Comparison of ENCODE assay signal across 14 mouse cellular contexts in genomic region chr4:25410440-25410839, GRCm38 (mm10).
A peak's percentile ranks its signal among the peaks of the same experiment; 100 is the strongest.
DNase-seq lines count a peak whose midpoint lies in the region; ATAC-seq and TF ChIP-seq lines count a peak whose summit lies in the region.
"Had no signal": no experiment of that assay in that cellular context is flagged by ENCODE, and none has a peak within 500 bp of the region (broad histone marks: within the 10 kb centered on the region; RNA-seq: fewer than 3 reads in every experiment).

No protein-coding gene starts in this region.

- no peak for TF ChIP-seq POLR2A in heart, adult 2 months (IDR thresholded peaks at IDR 0.05; ENCODE audit: insufficient read depth, low read depth, low read length)

- H3K27me3 ChIP-seq in heart, embryonic 14.5 days (ENCODE audit: control insufficient read depth, insufficient read depth, low read length): no peaks in the 10 kb centered on the region
- H3K27me3 ChIP-seq in heart, adult 2 months (ENCODE audit: control insufficient read depth, insufficient read depth, low read length): no peaks in the 10 kb centered on the region
- no peaks in the 10 kb centered on the region for H3K27me3 ChIP-seq in liver, postnatal 0 days (ENCODE audit: insufficient read depth, low read length)
- no peaks in the 10 kb centered on the region for H3K27me3 ChIP-seq in liver, embryonic 11.5 days (replicated peaks; ENCODE audit: control insufficient read depth, insufficient read depth, low read length)
- H3K27me3 ChIP-seq in forebrain, postnatal 0 days (ENCODE audit: insufficient read depth, low read length): no peaks in the 10 kb centered on the region
- no peaks in the 10 kb centered on the region for H3K27me3 ChIP-seq in midbrain, embryonic 16.5 days (ENCODE audit: control insufficient read depth, insufficient read depth, low read depth, low read length)

- intact Hi-C loops in heart, adult 2 months (cut with DNase I): no loop called here

- H3K4me3 ChIP-seq in heart, embryonic 14.5 days (ENCODE audit: control insufficient read depth in 1 of 2, insufficient read depth in 1 of 2, low read depth in 1 of 2, low read length in 2 of 2): no peak overlapping the region
- no peak overlapping the region for H3K4me3 ChIP-seq in heart, adult 2 months
- H3K4me3 ChIP-seq in liver, postnatal 0 days (ENCODE audit: low read depth, low read length): no peak overlapping the region
- H3K4me3 ChIP-seq in liver, embryonic 11.5 days (ENCODE audit: low read depth, low read length): no peak overlapping the region
- no peak overlapping the region for H3K4me3 ChIP-seq in forebrain, postnatal 0 days (ENCODE audit: low read depth, low read length)
- no peak overlapping the region for H3K4me3 ChIP-seq in midbrain, embryonic 16.5 days (ENCODE audit: low read depth, low read length)
- H3K4me3 ChIP-seq: gastrocnemius, adult 2 months; layer of hippocampus, adult 2 months had no signal

- no peaks in the 10 kb centered on the region for H3K36me3 ChIP-seq in heart, embryonic 14.5 days (ENCODE audit: control insufficient read depth, insufficient read depth, low read length)
- H3K36me3 ChIP-seq in heart, adult 2 months (ENCODE audit: control insufficient read depth, insufficient read depth, low read length): no peaks in the 10 kb centered on the region
- no peaks in the 10 kb centered on the region for H3K36me3 ChIP-seq in liver, postnatal 0 days (replicated peaks; ENCODE audit: insufficient read depth, low read length)
- no peaks in the 10 kb centered on the region for H3K36me3 ChIP-seq in liver, embryonic 11.5 days (ENCODE audit: control insufficient read depth, insufficient read depth, low read length)
- no peaks in the 10 kb centered on the region for H3K36me3 ChIP-seq in forebrain, postnatal 0 days (ENCODE audit: insufficient read depth)
- H3K36me3 ChIP-seq in midbrain, embryonic 16.5 days (ENCODE audit: control insufficient read depth, insufficient read depth, low read length): no peaks in the 10 kb centered on the region

- 0 out of 2 replicates have a peak, but pooled peaks have one; percentile 21 for ATAC-seq in heart, embryonic 14.5 days (ENCODE audit: insufficient number of reproducible peaks, insufficient read depth, low FRiP score, low read depth)
- ATAC-seq in liver, postnatal 0 days: peak; percentile 57
- ATAC-seq in liver, embryonic 11.5 days (replicated peaks; ENCODE audit: low FRiP score): no peak
- ATAC-seq in forebrain, postnatal 0 days: no peak
- no peak for ATAC-seq in midbrain, embryonic 16.5 days
- ATAC-seq: CD4-positive, CD25-positive, alpha-beta regulatory T cell, adult 4 months; lung, postnatal 0 days had no signal

- no peak overlapping the region for H3K4me2 ChIP-seq in heart, embryonic 14.5 days (ENCODE audit: low read length)
- H3K4me2 ChIP-seq in liver, postnatal 0 days (ENCODE audit: low read depth, low read length): no peak overlapping the region
- H3K4me2 ChIP-seq in liver, embryonic 11.5 days: no peak overlapping the region
- no peak overlapping the region for H3K4me2 ChIP-seq in forebrain, postnatal 0 days (ENCODE audit: low read depth)
- H3K4me2 ChIP-seq in midbrain, embryonic 16.5 days (ENCODE audit: low read length): no peak overlapping the region

- H3K9ac ChIP-seq in heart, embryonic 14.5 days (ENCODE audit: low read length): no peak overlapping the region
- no peak overlapping the region for H3K9ac ChIP-seq in heart, adult 2 months (ENCODE audit: low read depth, low read length)
- H3K9ac ChIP-seq in liver, postnatal 0 days (replicated peaks): no peak overlapping the region
- no peak overlapping the region for H3K9ac ChIP-seq in liver, embryonic 11.5 days (ENCODE audit: low read depth, low read length)
- H3K9ac ChIP-seq in forebrain, postnatal 0 days: no peak overlapping the region
- 0 out of 2 replicates have a peak overlapping the region, but pooled peaks have one; percentile 10 for H3K9ac ChIP-seq in midbrain, embryonic 16.5 days (ENCODE audit: low read depth, low read length)

- H3K4me1 ChIP-seq in heart, embryonic 14.5 days (ENCODE audit: control insufficient read depth in 2 of 2, insufficient read depth in 2 of 2, low read length in 2 of 2): no peaks in the 10 kb centered on the region
- H3K4me1 ChIP-seq in heart, adult 2 months (ENCODE audit: control insufficient read depth, insufficient read depth, low read length): no peaks in the 10 kb centered on the region; the same call in 1 of the 2 replicates
- H3K4me1 ChIP-seq in liver, postnatal 0 days (ENCODE audit: insufficient read depth): no peaks in the 10 kb centered on the region
- H3K4me1 ChIP-seq in liver, embryonic 11.5 days (replicated peaks; ENCODE audit: control insufficient read depth, insufficient read depth, low read length): no peaks in the 10 kb centered on the region
- peaks cover 15% of the 10 kb centered on the region for H3K4me1 ChIP-seq in forebrain, postnatal 0 days (ENCODE audit: insufficient read depth)
- H3K4me1 ChIP-seq in midbrain, embryonic 16.5 days (ENCODE audit: control insufficient read depth, insufficient read depth, low read length): peaks cover 30% of the 10 kb centered on the region

- H3K9me3 ChIP-seq in heart, embryonic 14.5 days (ENCODE audit: control insufficient read depth, low read length): no peaks in the 10 kb centered on the region
- H3K9me3 ChIP-seq in liver, postnatal 0 days (ENCODE audit: low read length): no peaks in the 10 kb centered on the region
- no peaks in the 10 kb centered on the region for H3K9me3 ChIP-seq in liver, embryonic 11.5 days (ENCODE audit: control insufficient read depth, low read length)
- H3K9me3 ChIP-seq in forebrain, postnatal 0 days (ENCODE audit: low read length): no peaks in the 10 kb centered on the region
- no peaks in the 10 kb centered on the region for H3K9me3 ChIP-seq in midbrain, embryonic 16.5 days (replicated peaks; ENCODE audit: control insufficient read depth, low read length, poor library complexity, severe bottlenecking)

- H3K27ac ChIP-seq in heart, embryonic 14.5 days (replicated peaks in 1 of 2; ENCODE audit: control insufficient read depth in 1 of 2, insufficient read depth in 1 of 2, low read depth in 2 of 2, low read length in 2 of 2): no peak overlapping the region; a peak in 1 of 4 replicates
- H3K27ac ChIP-seq in heart, adult 2 months: no peak overlapping the region
- no peak overlapping the region for H3K27ac ChIP-seq in liver, postnatal 0 days (ENCODE audit: low read depth)
- no peak overlapping the region for H3K27ac ChIP-seq in liver, embryonic 11.5 days (ENCODE audit: low read depth, low read length)
- H3K27ac ChIP-seq in forebrain, postnatal 0 days (ENCODE audit: low read depth, low read length): peak overlapping the region; percentile 42; the same call in 1 of the 2 replicates
- H3K27ac ChIP-seq in midbrain, embryonic 16.5 days (ENCODE audit: low read length): peak overlapping the region; percentile 92
- H3K27ac ChIP-seq: gastrocnemius, adult 2 months; layer of hippocampus, adult 2 months had no signal

- no peak for TF ChIP-seq CTCF in heart, adult 2 months (IDR thresholded peaks at IDR 0.05)
- no peak for TF ChIP-seq CTCF in liver, postnatal 0 days (IDR thresholded peaks at IDR 0.05; ENCODE audit: low read depth)
- no peak for TF ChIP-seq CTCF in forebrain, postnatal 0 days (IDR thresholded peaks at IDR 0.05; ENCODE audit: low read depth)

- H3K79me2 ChIP-seq in heart, adult 2 months (replicated peaks; ENCODE audit: control insufficient read depth, insufficient read depth, low read length): no peaks in the 10 kb centered on the region

- DNase-seq in heart, adult 2 months: no peak
- DNase-seq in liver, postnatal 0 days: no peak
- no peak for DNase-seq in liver, embryonic 11.5 days (ENCODE audit: low spot score)
- peak; percentile 6 for DNase-seq in forebrain, postnatal 0 days
- no peak for DNase-seq in urinary bladder, postnatal 10 days (ENCODE audit: low spot score)
- DNase-seq in thymus, postnatal 14 days: no peak
- DNase-seq: cerebellum, adult 8-10 months; gastrocnemius, adult 2 months; thymus, adult 18-20 months had no signal

- WGBS in heart, embryonic 14.5 days: 52% methylated on average over 4 of the region's 4 CpGs
- WGBS in heart, adult 2 months: 25% methylated on average over 4 of the region's 4 CpGs
- 64% methylated on average over 4 of the region's 4 CpGs for WGBS in liver, postnatal 0 days (ENCODE audit: insufficient replicate concordance)
- 76% methylated on average over 4 of the region's 4 CpGs for WGBS in liver, embryonic 11.5 days
- WGBS in forebrain, postnatal 0 days: 41% methylated on average over 4 of the region's 4 CpGs
- WGBS in midbrain, embryonic 16.5 days: 34% methylated on average over 4 of the region's 4 CpGs

- no peak for TF ChIP-seq EP300 in heart, adult 2 months (IDR thresholded peaks at IDR 0.05; ENCODE audit: insufficient read depth, low read depth, low read length)
- TF ChIP-seq EP300 in liver, postnatal 0 days (IDR thresholded peaks at IDR 0.05; ENCODE audit: low read depth): no peak

Comparison
In these comparisons a context has a peak if more than half of its experiments do, and no peak if none do; other contexts are left out.
1. ATAC-seq: peak in heart, embryonic 14.5 days (single experiment) and liver, postnatal 0 days (single experiment); none in liver, embryonic 11.5 days (single experiment), forebrain, postnatal 0 days (single experiment) and midbrain, embryonic 16.5 days (single experiment).
2. H3K27ac ChIP-seq: peak in forebrain, postnatal 0 days (single experiment) and midbrain, embryonic 16.5 days (single experiment); none in heart, embryonic 14.5 days (0 of 2), heart, adult 2 months (single experiment), liver, postnatal 0 days (single experiment) and liver, embryonic 11.5 days (single experiment).